Mouse (Mus musculus) kidney, adult 2 months (tissue): ENCODE measurements around the gene Tec.

ENCODE experiments used
- CTCF ChIP-seq: fragments of 200-500 bp; conservative IDR thresholded peaks from 2 replicates; pipeline ENCODE4 v1.5.1; 2011; ENCODE audit warnings: low read depth, mild to moderate bottlenecking, control low read depth, low read length, moderate library complexity, mixed read lengths; ENCODE audit not compliant: insufficient read depth, insufficient read length
- POLR2A ChIP-seq: fragments of 200-500 bp; IDR thresholded peaks from one replicate; pipeline ENCODE4 v1.6.1; 2011; ENCODE audit warnings: low read depth, low read length, control low read depth

DNA sequence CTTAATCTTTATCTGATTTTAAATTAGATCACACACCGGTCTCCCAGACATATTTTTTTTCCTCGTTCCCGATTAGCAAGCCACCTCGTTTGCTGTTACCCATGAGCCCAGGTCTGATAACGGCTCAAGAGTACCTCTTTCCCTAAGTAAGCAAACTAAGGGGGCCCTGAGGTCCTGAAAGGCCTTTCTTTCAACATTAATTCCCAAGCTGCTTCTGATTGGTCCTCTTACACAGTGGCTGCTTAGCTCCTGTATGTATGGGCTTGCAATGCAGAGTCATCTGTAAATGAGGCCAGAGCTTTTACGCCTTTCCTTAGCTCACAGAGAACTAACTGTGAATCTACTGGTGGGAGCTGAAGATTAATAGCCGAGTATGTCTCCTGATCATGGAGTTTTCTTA lies 131.4 kb downstream of the Tec start:
- TF ChIP-seq CTCF (no peak), POLR2A (no peak)
